Mouse (Mus musculus) heart, embryonic 13.5 days (tissue): ENCODE measurements around the gene Anapc2. TPM values are rescaled to one million over a fixed set of nuclear protein-coding genes. Genes with fewer than 3 reads are reported as not detected.

Experiments used
- ATAC-seq: fragments of 200-750 bp; cut with Nextera tagmentation; 2 replicates; pipeline ENCODE4 v1.8.0; 2017; ENCODE audit warnings: moderate TSS enrichment; ENCODE audit not compliant: insufficient number of reproducible peaks, low FRiP score, low TSS enrichment; ENCODE audit errors: extremely low read depth
- H3K27ac ChIP-seq: fragments of 300-500 bp; sonication (generic); replicated peaks from 2 replicates; pipeline ENCODE4 v1.5.1; 2015; ENCODE audit warnings: moderate library complexity, mild to moderate bottlenecking, inconsistent platforms
- H3K27me3 ChIP-seq: fragments of 300-500 bp; sonication (generic); replicated peaks from 2 replicates; pipeline ENCODE4 v1.6.1; 2015; ENCODE audit warnings: mild to moderate bottlenecking, inconsistent platforms
- H3K36me3 ChIP-seq: fragments of 300-500 bp; sonication (generic); 2 replicates; pipeline ENCODE4 v1.6.1; 2015; ENCODE audit warnings: mild to moderate bottlenecking, inconsistent platforms
- H3K4me1 ChIP-seq: fragments of 300-500 bp; sonication (generic); 2 replicates; pipeline ENCODE4 v1.6.1; 2015; ENCODE audit warnings: inconsistent platforms
- H3K4me2 ChIP-seq: fragments of 300-500 bp; sonication (generic); 2 replicates; pipeline ENCODE4 v1.6.1; 2015; ENCODE audit warnings: inconsistent platforms, mild to moderate bottlenecking, moderate library complexity
- H3K4me3 ChIP-seq: fragments of 300-500 bp; sonication (generic); 2 replicates; pipeline ENCODE4 v1.5.1; 2015; ENCODE audit warnings: moderate library complexity, mild to moderate bottlenecking, inconsistent platforms
- H3K9ac ChIP-seq: fragments of 300-500 bp; sonication (generic); 2 replicates; pipeline ENCODE4 v1.6.1; 2015; ENCODE audit warnings: inconsistent platforms, mild to moderate bottlenecking, moderate library complexity
- H3K9me3 ChIP-seq: fragments of 300-500 bp; sonication (generic); 2 replicates; pipeline ENCODE4 v1.6.1; 2016; ENCODE audit warnings: inconsistent platforms
- WGBS: fragments of 180-500 bp; shearing (Covaris S2); methylation state at CpG from one replicate; pipeline ENCODE4 v1.1.7; 2015; ENCODE audit warnings: mixed read lengths; 5-methylcytosine and 5-hydroxymethylcytosine counted together
- polyA plus RNA-seq: library from polyadenylated mRNA; unstranded; fragments of >200 nt; fragmentation: Nextera tagmentation; extraction: Ambion mirVana; gene quantifications from 2 replicates; pipeline ENCODE4 v1.2.1, GENCODE M21; 2015

Gene Anapc2
- polyA plus RNA-seq, 1 experiment from 2014 or later: 77.3 TPM

DNA sequence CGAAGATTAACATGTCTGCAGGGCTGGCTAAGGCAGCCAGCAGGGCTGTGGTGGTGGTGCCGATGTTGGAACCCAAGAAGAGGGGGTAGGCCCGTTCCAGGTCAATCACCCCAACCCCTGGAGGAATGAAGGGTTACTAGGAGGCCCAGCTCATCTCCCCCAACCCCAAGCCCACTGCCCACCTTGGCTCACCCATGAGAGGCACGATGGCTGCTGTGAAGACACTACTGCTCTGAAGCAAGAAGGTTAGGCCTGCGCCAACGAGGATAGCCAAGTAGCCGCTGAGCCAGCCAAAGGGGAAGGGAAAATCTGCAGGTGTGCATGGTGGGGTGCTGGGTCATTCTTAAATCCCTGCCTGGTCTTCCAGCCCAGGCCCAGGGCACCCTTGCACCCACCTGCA, 41.7 kb upstream of the Anapc2 start:
- no peak for ATAC-seq
- Histone ChIP-seq H3K9me3 (no peaks in the 10 kb centered on the region), H3K4me3 (no peak overlapping the region), H3K9ac (no peak overlapping the region), H3K27me3 (peaks cover 66% of the 10 kb centered on the region), H3K27ac (no peak overlapping the region), H3K4me2 (no peak overlapping the region), H3K36me3 (no peaks in the 10 kb centered on the region), H3K4me1 (peaks cover 14% of the 10 kb centered on the region)
- WGBS: 82% methylated on average over 7 of the region's 7 CpGs

GRCm38 (mm10) chr2:25231038-25231437, 41.2 kb upstream of the Anapc2 start:
- WGBS: 46% methylated on average over 12 of the region's 12 CpGs
- H3K36me3 ChIP-seq: no peaks in the 10 kb centered on the region
- ATAC-seq: no peak
- no peaks in the 10 kb centered on the region for H3K9me3 ChIP-seq
- no peak overlapping the region for H3K4me2 ChIP-seq
- H3K27ac ChIP-seq: no peak overlapping the region
- H3K9ac ChIP-seq: no peak overlapping the region
- H3K27me3 ChIP-seq: peaks cover 70% of the 10 kb centered on the region
- H3K4me1 ChIP-seq: peaks cover 10% of the 10 kb centered on the region; the same call in 1 of the 2 replicates
- no peak overlapping the region for H3K4me3 ChIP-seq

- peaks cover 6% of the 10 kb centered on the region; the same call in 1 of the 2 replicates for H3K4me1 ChIP-seq
- no peak for ATAC-seq
- H3K9ac ChIP-seq: no peak overlapping the region
- H3K27ac ChIP-seq: no peak overlapping the region
- no peak overlapping the region for H3K4me2 ChIP-seq
- 63% methylated on average over 4 of the region's 4 CpGs for WGBS
- H3K27me3 ChIP-seq: peaks cover 81% of the 10 kb centered on the region
- H3K9me3 ChIP-seq: no peaks in the 10 kb centered on the region
- H3K36me3 ChIP-seq: no peaks in the 10 kb centered on the region
- H3K4me3 ChIP-seq: no peak overlapping the region
These were observed 38.9 kb upstream of the Anapc2 start for GRCm38 (mm10) chr2:25233421-25233820.

DNA sequence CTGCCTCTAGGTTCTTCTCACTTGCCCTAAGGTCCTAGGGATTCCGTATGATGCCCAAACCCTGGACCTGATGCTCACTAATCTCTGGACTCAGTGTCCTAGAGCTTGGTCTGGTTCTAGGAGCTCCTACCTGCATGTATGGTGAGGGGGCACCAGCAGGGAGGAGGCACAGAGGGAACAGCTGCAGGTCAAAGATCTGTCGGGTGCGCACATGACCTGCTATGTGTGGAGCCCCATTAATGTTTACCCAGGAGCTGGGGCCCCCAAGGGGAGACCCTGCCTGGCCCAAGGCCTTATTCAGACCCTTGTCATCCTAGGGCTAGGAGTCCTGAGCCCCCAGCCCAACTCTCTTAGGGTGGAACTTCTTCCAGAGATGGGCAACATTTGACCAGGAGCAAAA, 38.2 kb upstream of the Anapc2 start, which contains the start of gene Slc34a3:
TSS of gene Slc34a3 (minus strand) at position 315 of the 400 bp plus-strand sequence.
- no peak within 1 kb of the TSS for H3K4me2 ChIP-seq
- H3K4me3 ChIP-seq: no peak within 1 kb of the TSS
- ATAC-seq: no peak
- no peaks in the 10 kb centered on the region for H3K9me3 ChIP-seq
- H3K9ac ChIP-seq: no peak within 1 kb of the TSS
- H3K27me3 ChIP-seq: peaks cover 85% of the 10 kb centered on the region
- WGBS: 65% methylated on average over 3 of the region's 3 CpGs
- H3K27ac ChIP-seq: no peak within 1 kb of the TSS
- 0 out of 2 replicates have a peak, but pooled peaks cover under 1% of the 10 kb centered on the region for H3K4me1 ChIP-seq
- no peaks in the 10 kb centered on the region for H3K36me3 ChIP-seq

- no peak for ATAC-seq
These were observed 37.6 kb upstream of the Anapc2 start for GRCm38 (mm10) chr2:25234551-25235220.

DNA sequence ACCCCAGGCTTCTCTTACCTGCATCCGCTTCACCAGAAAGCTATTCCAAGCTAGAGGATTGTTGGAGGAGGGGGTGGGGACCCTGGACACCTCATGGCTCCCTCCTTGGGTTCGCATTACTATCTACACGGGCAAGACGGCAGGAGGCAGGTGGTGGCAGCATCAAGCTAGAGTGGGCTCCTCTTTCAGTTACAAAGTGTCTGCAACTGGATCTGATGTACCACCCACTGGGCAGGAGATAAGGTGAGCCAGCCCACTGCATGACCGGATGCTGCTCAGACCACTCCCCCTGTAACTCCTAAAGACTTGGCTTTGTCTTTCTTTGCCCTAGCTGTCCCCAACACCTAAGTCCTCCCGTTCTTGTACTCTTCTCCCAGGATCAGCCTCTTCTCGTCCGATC, 35.7 kb upstream of the Anapc2 start, which contains the start of gene Rnf224:
TSS of gene Rnf224 (minus strand) at position 174 of the 400 bp plus-strand sequence.
- Histone ChIP-seq H3K4me1 (peaks cover 13% of the 10 kb centered on the region), H3K27me3 (peaks cover 75% of the 10 kb centered on the region), H3K27ac (no peak within 1 kb of the TSS), H3K9ac (no peak within 1 kb of the TSS), H3K9me3 (no peaks in the 10 kb centered on the region), H3K4me3 (no peak within 1 kb of the TSS), H3K36me3 (no peaks in the 10 kb centered on the region), H3K4me2 (no peak within 1 kb of the TSS)
- ATAC-seq: no peak
- 14% methylated on average over 8 of the region's 8 CpGs for WGBS

More at GRCm38 (mm10) chr2:25234551-25235220, 37.6 kb upstream of the Anapc2 start:
- H3K4me2 ChIP-seq: no peak overlapping the region
- peaks cover 84% of the 10 kb centered on the region for H3K27me3 ChIP-seq
- H3K9ac ChIP-seq: no peak overlapping the region
- no peaks in the 10 kb centered on the region for H3K36me3 ChIP-seq
- H3K4me1 ChIP-seq: no peaks in the 10 kb centered on the region
- H3K4me3 ChIP-seq: no peak overlapping the region
- no peak overlapping the region for H3K27ac ChIP-seq
- 58% methylated on average over 5 of the region's 5 CpGs for WGBS
- H3K9me3 ChIP-seq: no peaks in the 10 kb centered on the region

GRCm38 (mm10) chr2:25237522-25237921, 34.8 kb upstream of the Anapc2 start:
- H3K27ac ChIP-seq: no peak overlapping the region
- no peaks in the 10 kb centered on the region for H3K36me3 ChIP-seq
- H3K9me3 ChIP-seq: no peaks in the 10 kb centered on the region
- H3K27me3 ChIP-seq: peaks cover 75% of the 10 kb centered on the region
- no peak overlapping the region for H3K4me2 ChIP-seq
- no peak for ATAC-seq
- no peak overlapping the region for H3K4me3 ChIP-seq
- peaks cover 22% of the 10 kb centered on the region for H3K4me1 ChIP-seq
- H3K9ac ChIP-seq: no peak overlapping the region
- 62% methylated on average over 4 of the region's 4 CpGs for WGBS

GRCm38 (mm10) chr2:25238106-25238505, 34.2 kb upstream of the Anapc2 start:
- Histone ChIP-seq H3K27me3 (peaks cover 75% of the 10 kb centered on the region), H3K36me3 (no peaks in the 10 kb centered on the region), H3K4me3 (no peak overlapping the region), H3K27ac (no peak overlapping the region), H3K4me2 (no peak overlapping the region), H3K9me3 (no peaks in the 10 kb centered on the region), H3K4me1 (peaks cover 25% of the 10 kb centered on the region), H3K9ac (no peak overlapping the region)
- no peak for ATAC-seq

DNA sequence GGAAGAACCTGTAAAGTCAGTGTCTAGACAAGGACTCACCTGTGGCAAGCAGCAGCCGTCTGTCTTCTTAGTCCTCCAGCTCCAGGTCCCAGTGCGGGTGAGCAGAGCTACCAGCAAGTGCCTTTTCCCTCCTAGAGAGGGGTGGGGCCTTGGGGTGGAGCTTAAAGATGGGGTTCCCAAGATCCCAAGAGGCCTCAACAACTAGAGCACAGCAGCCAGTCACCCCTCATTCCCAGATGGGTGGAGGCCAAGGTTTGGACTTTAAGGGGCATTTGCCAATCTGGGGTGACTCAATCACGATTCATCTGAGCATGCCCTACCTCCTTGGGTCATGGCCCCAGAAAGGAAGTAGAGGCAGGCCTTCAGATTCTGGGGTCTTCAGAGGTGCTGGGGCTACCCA, 32.5 kb upstream of the Anapc2 start:
- peaks cover 71% of the 10 kb centered on the region for H3K27me3 ChIP-seq
- H3K36me3 ChIP-seq: no peaks in the 10 kb centered on the region
- 72% methylated on average over 3 of the region's 3 CpGs for WGBS
- H3K9me3 ChIP-seq: no peaks in the 10 kb centered on the region
- H3K4me1 ChIP-seq: peaks cover 25% of the 10 kb centered on the region
- H3K9ac ChIP-seq: no peak overlapping the region
- no peak overlapping the region for H3K4me3 ChIP-seq
- H3K4me2 ChIP-seq: no peak overlapping the region
- no peak for ATAC-seq
- no peak overlapping the region for H3K27ac ChIP-seq

DNA sequence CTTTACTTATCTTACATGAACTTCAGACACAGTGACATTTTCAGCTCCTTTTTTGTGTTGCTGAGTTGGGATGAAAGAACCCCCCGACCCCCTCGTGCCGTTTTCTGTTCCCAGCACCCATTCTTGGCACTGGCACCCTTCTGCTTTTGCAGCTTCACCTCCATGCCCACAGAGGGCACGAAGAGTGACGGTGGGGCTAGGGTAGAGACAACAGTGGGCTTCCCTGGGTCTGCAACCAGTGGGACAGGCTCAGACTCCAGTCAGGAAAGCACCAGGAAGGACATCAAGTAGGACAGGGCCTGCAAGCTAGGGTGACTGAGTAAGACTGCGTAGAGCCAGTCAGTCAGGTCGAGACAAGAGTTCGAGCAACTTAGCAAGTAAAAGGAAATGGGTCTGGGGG, 32.0 kb upstream of the Anapc2 start:
- Histone ChIP-seq H3K4me1 (peaks cover 25% of the 10 kb centered on the region), H3K36me3 (no peaks in the 10 kb centered on the region), H3K27ac (no peak overlapping the region), H3K9me3 (no peaks in the 10 kb centered on the region), H3K4me2 (peak overlapping the region; percentile 98), H3K27me3 (peaks cover 65% of the 10 kb centered on the region), H3K4me3 (peak overlapping the region; percentile 62), H3K9ac (peak overlapping the region; percentile 60; the same call in 1 of the 2 replicates)
- ATAC-seq: no peak
- 50% methylated on average over 8 of the region's 8 CpGs for WGBS

DNA sequence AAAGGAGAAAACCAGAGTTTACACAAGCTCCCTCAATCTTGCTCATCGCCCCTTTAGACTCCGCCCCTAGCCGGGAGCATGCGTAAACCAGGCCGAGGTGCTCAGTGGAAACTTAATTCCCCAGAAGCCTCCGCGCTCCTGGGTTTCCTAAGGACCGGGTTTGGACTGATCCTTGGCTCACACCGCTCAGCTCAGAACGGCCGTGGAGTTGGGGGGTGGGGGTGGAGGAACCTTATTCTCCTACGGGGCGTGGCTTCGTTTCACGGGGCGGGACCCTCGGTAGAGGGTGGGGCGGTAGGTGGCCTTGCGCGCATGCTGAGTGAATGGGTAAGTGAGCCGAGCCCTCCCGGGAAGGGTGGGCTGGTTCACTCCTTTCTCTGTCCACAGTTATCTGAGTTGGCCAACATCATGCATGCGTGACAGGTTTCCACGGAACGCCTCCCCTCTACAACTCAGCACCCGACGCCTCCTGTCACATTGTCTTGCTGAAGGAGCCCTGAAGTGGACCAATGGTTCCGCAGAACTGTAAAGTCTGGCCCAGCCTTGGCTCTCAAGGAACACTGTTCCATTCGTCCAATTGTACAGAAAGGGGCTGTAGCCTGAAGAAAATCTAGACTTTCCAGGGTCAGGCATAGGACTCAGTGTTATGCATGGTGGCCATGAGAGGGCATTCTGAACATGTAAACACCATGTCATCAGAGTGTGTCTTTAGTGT, 31.4 kb upstream of the Anapc2 start:
- Histone ChIP-seq H3K27ac (no peak overlapping the region), H3K4me1 (peaks cover 25% of the 10 kb centered on the region), H3K9ac (peak overlapping the region; percentile 60), H3K9me3 (no peaks in the 10 kb centered on the region), H3K4me3 (peak overlapping the region; percentile 62), H3K36me3 (peaks cover 4% of the 10 kb centered on the region; the same call in 1 of the 2 replicates), H3K4me2 (peak overlapping the region; percentile 98), H3K27me3 (peaks cover 60% of the 10 kb centered on the region)
- 2% methylated on average over 29 of the region's 29 CpGs for whole genome bisulfite sequencing
- ATAC-seq: peak; percentile 19; the same call in 1 of the 2 replicates
